Mouse (Mus musculus) cortical plate, adult 2 months (tissue): ENCODE results near the gene Atp6v0a4.

Experiments
- CTCF ChIP-seq: fragments of 200-500 bp; IDR thresholded peaks from 2 replicates; pipeline ENCODE4 v1.5.1; 2011; ENCODE audit warnings: mild to moderate bottlenecking, control low read depth, low read length; ENCODE audit not compliant: insufficient read depth; ENCODE audit errors: extremely low read depth
- POLR2A ChIP-seq: fragments of 200-500 bp; IDR thresholded peaks from 2 replicates; pipeline ENCODE4 v1.6.1; 2011; ENCODE audit warnings: mild to moderate bottlenecking, low read length, control low read depth; ENCODE audit not compliant: insufficient read depth; ENCODE audit errors: extremely low read depth

GRCm38 (mm10) chr6:38156204-38156603 is 31.8 kb upstream of the Atp6v0a4 start:
- TF ChIP-seq CTCF (no peak), POLR2A (no peak)
